Mouse (Mus musculus) neutrophil, adult 5-6 weeks (primary cell): ENCODE data around the gene Il11ra1. TPM values are rescaled to one million over a fixed set of nuclear protein-coding genes. Genes with fewer than 3 reads are reported as not detected.
"Not testable (repeated sequence)": the region's sequence is repeated elsewhere in the genome, so short reads cannot be mapped to it uniquely, and the experiment has no call there.

Experiments
- ATAC-seq: fragments of 151-379, 151-347 bp; 2 replicates; pipeline ENCODE4 v1.8.0; 2017; ENCODE audit warnings: mild to moderate bottlenecking, moderate TSS enrichment; ENCODE audit not compliant: insufficient number of reproducible peaks, poor library complexity, low FRiP score, severe bottlenecking; ENCODE audit errors: extremely low read depth
- total RNA-seq: library from RNA; stranded (forward); fragments of 200-1000 nt; gene quantifications from 2 replicates; pipeline ENCODE4 v1.2.3, GENCODE M21; 2017

The Il11ra1 gene
- total RNA-seq, 1 experiment from 2014 or later, result 33.6 TPM

DNA sequence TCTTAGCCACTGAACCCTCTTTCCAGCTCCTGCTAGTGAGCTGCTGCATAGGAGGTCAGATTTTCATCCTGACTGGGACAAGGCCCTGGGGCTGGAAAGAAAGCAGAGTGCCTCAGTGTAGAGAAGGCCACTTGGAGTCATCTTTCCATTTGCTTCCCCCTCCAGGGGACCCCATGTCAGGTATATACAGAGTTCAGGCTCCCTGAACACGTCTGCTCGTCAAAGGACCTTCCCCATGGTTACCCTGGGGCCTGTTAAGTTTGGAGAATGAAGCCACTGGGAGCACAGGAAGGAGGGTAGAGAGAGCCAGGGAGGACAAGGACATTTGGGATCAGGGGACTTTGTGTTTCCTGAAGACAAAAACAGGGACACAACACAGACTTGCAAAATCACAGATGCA lies 2.4 kb downstream of the Il11ra1 start:
- ATAC-seq, result not testable (repeated sequence)

DNA sequence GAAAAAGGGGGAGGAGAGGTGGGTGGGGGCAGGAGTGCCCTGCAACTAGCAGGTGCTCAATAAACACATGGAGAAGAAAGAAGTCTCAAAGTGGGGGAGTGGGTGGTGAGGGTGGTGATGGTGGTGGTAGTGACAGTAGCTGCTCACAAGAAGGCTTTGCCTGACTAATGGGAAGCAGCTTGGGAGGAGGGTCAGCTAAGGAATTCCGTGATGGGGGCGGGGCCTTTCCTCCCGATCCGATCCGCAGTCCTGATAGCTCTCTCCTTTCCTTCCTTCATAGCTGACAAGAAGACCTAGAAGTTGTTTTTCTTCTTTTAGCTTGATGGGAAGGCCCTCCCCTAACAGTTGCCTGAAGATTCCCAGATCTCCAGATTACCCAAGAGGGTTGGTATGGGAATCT lies 4.9 kb downstream of the Il11ra1 start:
- ATAC-seq, result no peak

DNA sequence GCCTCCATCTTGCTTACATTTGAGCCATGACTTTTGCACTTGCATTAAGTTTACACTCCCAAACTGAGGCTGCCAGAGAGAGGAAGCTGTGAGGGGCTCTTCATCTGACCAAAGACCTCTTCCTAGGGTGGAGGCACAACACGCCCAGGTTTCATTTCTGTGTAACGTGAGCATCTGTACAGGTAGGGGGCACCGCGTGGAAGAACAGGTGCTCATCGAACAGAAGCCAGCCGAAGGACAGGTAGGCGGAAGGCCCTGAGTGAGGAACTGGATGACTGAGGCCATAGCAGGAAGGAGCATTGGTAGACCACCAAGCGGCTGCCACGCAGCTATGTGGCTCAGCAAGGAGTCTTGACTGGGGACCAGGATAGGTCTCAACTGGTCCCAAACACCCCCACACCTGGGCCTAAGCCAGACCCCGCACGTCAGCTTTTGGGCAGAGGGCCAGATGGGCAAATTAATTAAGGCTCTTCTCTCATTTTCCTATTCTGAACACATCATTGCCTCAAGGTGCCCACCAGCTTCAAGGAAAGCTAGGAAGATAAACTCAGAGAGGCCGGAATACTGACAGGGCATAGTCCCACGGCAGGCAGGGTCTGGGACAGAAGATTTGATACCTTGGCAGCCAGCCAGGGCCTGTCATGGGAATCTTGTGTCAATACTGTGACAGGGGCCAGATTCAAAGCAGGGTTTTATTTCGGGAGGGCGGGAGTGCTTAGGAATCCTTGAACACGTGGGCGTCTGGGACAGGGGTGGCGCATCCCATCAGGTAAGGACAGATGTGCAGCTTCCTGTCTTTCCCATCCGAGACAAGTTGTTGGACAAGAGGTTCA lies 6.3 kb downstream of the Il11ra1 start:
- no peak for ATAC-seq

DNA sequence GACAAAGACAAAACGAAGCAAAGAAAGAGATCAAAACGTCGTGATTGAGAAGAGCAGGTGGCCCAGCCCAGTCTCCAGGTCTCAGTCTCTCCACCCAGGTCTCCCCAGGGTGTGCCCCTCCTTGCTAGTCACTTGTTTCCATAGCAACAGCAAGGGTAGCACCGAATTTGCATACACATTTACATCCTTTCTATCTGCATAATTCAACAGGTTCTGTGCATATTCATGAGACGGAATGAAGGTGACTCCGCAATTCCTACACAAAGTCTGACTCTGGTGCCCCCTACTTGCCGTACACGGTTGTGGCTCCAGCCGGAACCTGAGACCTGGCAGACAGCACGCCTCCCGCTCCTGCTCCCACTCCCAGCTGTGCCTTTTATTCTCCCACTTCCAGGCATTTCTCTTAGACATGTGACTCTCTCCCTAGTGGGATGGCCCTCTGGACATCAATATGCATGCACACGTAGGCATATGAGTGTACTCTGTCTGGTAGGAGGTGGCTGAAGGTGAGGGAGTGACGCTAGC lies 7.3 kb downstream of the Il11ra1 start:
- ATAC-seq, result peak; percentile 67

DNA sequence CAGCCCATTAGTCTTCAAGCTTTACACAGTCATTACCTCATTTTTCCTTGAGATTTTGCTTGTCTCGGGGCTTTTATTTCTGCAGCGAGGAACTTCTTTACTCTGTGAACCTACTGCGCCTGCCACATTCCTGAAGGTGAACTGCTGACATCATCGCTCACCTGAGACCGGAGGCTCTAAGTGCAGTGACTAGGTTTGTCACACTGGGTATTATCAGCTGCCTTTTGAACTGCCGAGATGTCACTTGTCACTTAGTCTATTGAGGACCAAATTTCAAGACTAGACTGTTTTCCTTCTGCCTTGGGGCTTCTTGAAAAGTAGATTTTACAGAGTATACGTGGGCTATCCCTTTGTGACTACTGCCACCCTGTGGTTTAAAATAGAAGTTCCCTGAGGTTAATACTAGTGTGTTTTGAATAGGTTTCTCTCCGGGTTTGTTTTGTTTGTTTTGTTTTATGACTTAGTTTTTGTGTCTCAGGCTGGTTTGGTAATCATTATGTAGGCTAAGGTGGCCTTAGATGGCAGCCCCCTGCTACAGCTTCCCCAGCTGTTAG lies 8.5 kb downstream of the Il11ra1 start:
- ATAC-seq, result no peak

DNA sequence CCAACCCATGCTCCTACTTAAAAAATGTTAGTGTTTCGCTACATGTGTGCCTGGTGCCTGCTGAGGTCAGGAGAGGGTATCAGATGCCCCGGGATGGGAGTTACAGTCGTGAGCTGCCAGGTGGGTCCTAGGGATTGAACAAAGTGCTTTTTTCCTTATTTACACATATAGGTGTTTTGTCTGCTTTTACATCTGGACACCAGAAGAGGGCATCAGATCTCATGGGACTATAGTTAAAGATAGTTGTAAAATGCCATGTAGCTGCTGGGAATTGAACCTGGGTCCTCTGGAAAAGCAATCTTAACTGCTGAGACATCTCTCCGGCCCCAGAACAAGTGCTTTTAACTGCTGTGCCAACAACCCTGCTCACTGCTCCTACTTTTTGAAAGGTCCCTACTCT lies 10.4 kb downstream of the Il11ra1 start:
- ATAC-seq, result no peak

DNA sequence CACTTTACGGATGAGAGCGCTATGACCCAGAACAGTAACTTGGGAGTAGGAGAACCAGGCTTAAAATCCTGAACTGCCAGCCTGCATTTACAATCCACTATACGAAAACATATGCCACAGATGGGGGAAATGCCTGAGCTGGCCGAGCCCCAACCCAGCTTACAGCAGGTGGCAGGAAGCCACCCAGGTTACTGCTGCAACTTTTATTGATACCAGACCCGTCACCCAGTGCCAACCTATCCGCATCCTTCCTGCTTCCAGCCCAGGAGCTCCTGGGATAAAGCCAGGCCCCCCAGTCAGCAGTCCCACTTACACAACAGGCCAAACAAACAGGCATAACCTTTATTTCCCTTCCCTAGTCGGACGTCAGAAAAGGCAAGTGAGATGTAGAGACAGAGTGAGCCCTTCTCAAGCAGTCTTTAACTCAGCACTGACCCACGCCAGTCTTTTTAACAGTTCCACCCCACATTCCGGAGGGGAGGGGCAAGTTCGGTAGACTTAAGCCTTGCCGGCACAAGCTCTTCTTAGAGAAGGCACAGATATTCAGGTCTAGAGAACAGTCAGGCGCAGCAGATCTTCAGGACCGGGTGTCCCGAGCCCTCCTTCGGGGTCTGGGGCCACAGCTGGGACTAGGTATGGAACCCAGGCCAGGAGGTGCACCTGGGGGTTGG lies 12.1 kb downstream of the Il11ra1 start:
- no peak for ATAC-seq

DNA sequence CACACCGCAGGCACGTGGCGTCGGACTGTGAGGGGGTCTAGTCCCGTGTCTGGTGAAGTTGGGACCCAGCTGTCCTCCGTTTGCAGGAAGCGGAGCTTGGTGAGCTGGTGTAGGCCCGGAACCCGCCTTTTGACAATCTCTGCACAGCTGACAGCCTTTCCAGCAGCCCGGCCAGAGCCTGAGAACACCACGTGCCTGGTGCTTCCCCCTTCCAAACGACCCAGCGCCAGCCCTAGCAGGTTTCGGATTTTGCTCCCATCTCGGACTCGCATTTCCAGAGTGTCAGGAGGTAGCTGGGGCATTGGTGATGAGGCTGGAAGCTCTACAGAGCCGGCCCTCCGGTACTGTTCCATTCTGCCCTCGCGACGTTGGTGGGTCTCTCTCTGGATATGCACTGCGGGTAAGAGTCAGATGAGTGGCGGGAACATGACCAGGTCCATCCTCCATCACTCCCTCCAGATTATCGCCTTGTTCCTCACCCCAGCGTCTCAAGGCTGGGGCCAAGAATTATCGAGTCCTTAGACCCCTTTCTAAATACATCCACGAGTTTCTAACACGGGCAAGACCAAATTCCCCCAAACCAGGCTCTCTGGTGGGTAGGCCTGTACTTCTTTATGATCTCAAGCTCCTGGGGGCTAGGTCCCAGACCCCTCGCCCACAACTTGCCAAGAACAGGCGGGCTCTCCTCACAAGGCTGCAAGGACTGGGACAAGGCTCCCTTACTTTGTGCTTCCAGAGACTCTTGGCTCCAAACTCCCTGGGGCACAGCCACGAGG lies 12.8 kb downstream of the Il11ra1 start:
- ATAC-seq, result no peak

DNA sequence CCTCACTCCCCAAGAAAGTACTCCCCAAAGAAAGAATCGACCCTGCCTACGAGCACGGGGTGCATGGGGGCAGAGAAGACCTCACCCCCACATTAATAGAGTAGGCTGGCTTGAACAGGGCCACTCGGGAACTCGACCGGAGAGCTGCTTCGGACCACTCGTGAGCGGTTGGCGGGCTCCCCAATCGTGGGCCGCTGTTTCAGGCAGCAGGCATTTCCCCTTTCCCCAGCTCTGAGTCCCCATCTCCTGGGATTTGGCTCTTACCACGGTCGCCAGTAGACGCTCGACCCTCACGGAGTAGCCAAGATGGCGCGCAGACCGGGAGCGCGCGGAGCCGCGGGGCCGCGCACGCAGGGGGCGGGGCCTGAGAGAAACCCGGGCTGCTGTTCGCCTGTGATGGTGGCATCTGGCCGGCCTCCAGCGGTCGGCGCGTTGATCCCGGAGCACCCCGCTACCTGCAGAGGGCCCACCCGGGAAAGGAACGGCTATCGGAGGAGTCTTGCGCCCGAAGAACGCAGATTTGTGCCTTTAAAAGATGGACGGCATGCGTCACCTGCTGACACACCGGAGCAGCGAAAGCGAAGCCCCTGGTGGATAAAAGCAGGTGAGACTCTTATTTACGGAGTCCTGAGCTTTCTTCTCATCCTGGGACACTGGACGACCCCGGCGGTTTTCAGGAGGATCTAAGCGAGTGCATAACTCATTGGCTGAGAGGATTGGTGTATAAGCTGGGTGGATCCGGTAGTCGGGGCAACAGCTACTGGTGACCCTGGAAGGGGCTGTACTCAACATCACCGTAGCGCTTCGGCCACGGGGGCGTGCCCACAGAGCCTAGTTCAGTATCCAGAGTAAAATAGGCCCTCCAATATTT lies 13.6 kb downstream of the Il11ra1 start, which contains the start of gene Rpp25l:
Gene Rpp25l (minus strand): TSS at position 338 of the 871 bp plus-strand sequence.
- ATAC-seq, result peak; percentile 40

DNA sequence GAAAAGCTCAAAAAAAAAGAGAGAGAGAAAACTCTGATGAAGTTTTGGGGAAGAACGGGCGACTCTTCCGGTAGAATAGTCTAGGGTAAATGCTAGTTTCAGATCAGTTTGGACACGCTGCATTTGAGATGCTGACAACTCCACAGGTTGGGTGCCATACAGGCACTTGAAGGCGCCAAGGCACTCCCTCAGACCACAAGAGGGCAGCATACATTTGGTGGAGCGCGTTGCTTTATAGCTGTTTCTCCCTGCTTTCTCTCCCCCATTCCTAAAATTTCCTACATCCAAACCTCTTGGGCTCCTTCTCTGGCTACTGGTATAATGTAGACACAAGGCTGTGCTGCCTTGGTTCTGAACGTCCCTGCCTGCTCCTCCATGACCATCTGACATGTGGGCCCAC lies 14.5 kb downstream of the Il11ra1 start:
- ATAC-seq, result peak; percentile 42

DNA sequence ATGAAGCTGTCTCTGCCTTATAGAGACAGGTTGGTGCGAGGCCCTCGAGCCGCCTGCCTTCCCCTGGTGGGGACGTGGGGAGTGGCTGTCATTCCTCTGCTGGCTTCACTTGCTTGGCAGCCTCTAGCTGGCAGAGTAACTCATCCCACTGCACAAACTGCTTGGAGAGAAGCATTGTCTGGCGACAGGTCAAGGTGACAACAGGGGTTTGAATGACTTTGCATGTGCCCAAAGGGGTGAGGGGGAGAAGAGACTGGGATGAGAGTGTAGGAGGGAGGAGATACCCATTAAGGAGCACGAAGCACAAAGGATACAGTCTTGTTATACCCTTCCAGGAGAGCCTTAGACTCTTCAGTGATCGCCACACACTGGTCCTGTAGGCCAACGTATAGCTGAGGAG lies 15.3 kb downstream of the Il11ra1 start:
- no peak for ATAC-seq

DNA sequence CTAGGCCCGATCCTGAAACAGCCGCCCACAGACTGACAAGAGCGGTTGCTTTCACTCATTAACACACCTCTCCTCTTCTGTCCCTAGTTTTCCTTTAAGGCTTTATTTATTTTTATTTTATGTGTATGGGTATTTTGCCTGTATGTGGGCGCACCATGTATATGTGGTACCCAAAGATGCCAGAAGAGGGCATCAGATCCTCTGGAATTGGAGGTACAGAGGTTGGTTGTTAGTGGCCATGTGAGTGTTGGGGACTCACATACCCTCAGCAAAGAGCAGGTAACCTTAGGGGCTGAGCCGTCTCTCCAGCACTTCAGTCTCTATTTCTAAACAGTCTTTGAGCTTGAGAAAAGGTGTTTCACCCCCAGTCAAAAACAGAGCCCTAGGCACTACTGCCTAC lies 15.8 kb downstream of the Il11ra1 start:
- ATAC-seq, result no peak

DNA sequence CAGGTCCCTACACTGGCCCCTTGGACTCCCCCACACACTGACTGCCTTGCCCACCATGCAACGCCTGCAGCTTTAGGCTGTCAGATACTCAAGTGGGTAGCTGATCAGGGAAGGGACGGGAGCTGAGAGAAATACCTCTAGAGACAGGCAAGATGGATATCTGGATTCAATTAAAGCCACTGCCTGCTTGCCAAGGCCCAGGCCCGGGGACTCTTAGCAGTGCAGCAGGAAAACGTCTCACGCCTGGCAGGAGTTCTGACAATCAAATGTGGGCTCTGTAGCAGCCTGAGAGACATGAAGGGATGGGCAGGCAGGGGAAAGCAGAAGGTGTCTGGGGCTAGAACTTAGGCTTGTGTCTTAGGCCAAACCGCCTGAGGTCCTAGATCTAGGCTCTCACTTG lies 17.0 kb downstream of the Il11ra1 start:
- no peak for ATAC-seq

DNA sequence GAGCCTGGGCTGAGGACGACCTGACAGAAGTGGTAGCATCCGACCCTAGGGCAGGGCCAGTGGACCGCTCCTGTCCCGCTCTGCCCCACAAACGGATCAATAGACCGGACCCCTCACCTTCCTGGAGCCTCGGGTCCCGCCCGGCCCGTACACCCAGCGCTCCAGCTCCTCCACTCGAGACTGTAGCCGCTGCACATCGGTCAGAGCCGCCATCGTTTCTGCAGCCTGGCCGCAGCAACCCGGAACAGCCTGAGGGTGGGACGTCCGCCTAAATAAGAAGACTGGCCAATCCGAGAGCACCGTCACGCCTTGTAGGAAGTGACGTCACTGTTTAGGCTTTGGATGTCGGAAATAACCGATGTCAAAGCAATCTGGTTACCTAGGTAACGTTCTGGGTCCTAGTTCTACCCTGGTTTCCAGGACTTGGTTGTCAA lies 23.1 kb downstream of the Il11ra1 start, which contains the start of gene Dctn3:
Gene Dctn3 (minus strand): TSS at position 253 of the 434 bp plus-strand sequence.
- peak; percentile 96 for ATAC-seq

DNA sequence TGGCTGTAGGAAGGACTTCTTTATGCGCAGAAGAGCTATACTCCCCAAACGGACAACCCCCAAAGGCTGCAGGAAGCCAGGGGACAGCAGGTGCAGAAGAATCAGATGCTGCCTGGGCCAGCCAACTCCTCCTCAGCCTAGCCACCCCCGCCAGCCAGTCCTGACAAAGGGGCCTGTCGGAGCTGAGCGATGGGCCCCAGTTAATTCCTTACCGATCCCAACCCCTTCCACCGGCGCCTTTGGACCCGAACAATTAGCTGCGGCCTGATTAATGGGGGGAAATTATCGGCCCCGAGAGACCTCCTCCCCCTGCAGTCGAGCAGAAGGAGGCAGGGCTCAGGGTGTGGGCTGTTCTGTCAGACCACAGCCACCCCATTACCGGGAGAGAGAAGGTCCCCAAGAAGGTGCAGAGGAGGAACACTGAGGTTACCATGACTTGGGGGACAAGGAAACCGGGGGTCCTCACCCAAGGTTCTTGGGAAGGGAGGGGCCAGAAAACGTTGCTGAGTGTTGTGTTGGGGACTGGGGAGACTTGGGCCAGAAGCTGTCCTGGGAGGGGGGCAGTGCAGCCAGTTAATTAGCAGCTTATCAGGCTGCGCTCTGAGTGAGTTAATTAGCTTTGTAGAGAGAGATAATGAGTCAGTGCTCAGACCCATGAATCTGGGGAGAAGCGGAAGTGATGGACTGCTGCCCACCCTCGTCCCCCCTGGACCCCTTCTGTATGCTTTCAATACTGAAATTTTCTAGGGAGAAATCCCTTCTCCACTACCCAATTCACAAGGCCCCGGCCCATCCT lies 27.2 kb downstream of the Il11ra1 start:
- ATAC-seq, result no peak

DNA sequence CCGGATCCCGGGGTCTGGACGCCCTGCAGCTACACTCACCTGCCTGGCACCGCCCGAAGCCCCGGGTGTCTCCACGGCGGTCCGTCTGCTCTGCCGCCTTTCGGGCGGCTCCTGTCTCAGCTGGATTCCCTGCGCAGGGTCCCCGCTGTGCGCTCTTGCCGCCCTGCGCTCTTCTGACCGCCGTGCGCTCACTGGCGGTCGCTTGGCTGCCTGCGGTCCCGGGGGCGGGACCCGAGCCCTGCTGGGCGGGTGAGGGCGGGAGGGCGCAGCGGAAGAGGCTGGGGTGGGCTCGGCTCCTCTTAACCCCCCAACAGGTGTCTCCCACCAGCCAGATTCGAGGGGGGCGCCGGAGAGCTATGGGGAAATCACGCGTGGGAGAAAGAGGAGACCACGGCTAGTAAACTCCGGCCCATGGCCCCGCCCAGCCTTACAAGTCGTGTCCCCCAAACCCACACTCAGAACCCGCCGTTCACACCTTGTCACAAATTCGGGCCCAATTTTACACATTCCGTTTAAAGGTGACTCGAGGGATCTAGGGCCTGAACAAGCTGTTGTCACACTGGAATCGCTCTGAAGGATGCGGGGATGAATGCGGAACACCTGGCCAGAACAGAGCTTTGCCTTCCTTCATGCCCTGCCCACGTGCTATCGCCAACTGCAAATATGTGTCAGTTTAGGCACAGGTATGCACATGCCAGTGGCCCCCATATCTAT lies 31.4 kb downstream of the Il11ra1 start, which contains the start of gene Arid3c:
Gene Arid3c (minus strand): TSS at position 91 of the 714 bp plus-strand sequence.
- ATAC-seq, result no peak
